Mouse (Mus musculus) brain, embryonic 14.5 days (tissue): ENCODE data around the gene Dnajb1.

ENCODE experiments used
- CTCF ChIP-seq: fragments of 200-500 bp; IDR thresholded peaks from 2 replicates; pipeline ENCODE4 v1.5.1; 2012; ENCODE audit warnings: inconsistent platforms, mild to moderate bottlenecking, moderate library complexity, borderline replicate concordance; ENCODE audit not compliant: insufficient read depth, insufficient read length; ENCODE audit errors: extremely low read depth
- POLR2A ChIP-seq: fragments of 200-500 bp; IDR thresholded peaks from 2 replicates; pipeline ENCODE4 v1.6.1; 2012; ENCODE audit warnings: mild to moderate bottlenecking, inconsistent platforms, borderline replicate concordance; ENCODE audit not compliant: poor library complexity, insufficient read depth, insufficient read length, severe bottlenecking; ENCODE audit errors: extremely low read depth

- TF ChIP-seq CTCF (no peak), POLR2A (no peak)
Measured at GRCm38 (mm10) chr8:83619568-83620285, 11.7 kb downstream of the Dnajb1 start.
